Mouse (Mus musculus): ENCODE measurements around the gene Imp4.

DNA sequence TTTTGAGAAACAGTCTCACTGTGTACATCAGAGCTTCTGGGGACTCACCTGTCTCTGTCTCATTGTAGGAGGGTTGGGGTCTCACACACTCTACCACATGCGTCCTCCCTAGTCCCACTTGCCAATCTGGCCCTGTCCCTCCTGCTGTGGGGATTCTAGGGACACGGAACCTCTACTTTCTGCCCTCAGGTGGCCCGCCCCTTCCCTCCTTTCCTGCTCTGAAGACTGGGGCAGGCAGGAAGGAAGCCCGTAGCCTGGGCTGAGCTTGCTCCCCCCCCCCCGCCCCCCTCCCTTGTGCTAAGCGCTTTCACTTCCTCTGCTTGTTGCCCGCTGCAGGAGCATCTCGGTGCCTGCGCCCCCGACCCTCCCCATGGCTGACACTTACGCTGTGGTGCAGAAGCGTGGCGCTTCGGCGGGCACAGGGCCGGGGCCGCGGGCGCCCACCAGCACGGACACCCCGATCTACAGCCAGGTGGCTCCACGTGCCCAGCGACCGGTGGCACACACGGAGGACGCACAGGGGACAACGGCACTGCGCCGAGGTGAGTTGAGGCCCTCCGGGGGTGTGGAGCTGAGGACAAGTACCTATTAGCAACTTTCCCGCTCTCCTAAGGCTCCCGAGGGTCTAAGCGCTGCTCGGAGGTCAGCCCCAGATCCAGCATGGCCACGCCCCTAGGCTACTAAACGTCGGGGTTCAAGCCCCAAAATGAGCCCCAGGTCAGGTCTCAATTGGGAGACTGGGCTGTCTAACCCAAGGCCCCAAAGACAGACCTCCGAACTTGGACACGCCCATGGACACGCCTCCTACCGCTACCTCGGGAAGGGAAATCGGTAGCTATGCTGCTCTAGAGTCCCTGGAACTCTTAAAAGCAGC lies 33.0 kb downstream of the Imp4 start:
- peak; percentile 72 for TF ChIP-seq POLR2A (IDR thresholded peaks at IDR 0.05; ENCODE audit: control insufficient read depth, extremely low read depth, insufficient read depth, low read length, poor library complexity)
- no peak; the same call in 1 of the 2 replicates for TF ChIP-seq CTCF (IDR thresholded peaks at IDR 0.05; ENCODE audit: borderline replicate concordance, control insufficient read depth, extremely low read depth, insufficient read depth, low read length, poor library complexity)
